In genomic region chr16:17232794-17233701, GRCm38 (mm10) we compare ENCODE assay signal across 8 mouse cellular contexts. TPM values are rescaled to one million over a fixed set of nuclear protein-coding genes. Genes with fewer than 3 reads are reported as not detected.
A peak's percentile ranks its signal among the peaks of the same experiment; 100 is the strongest.
DNase-seq lines count a peak whose midpoint lies in the region; ATAC-seq and TF ChIP-seq lines count a peak whose summit lies in the region.

Hic2 (plus strand) TSS chr16:17233572.

- no peak for TF ChIP-seq EP300 in heart, postnatal 0 days (IDR thresholded peaks at IDR 0.05; ENCODE audit: low read depth)
- TF ChIP-seq EP300 in liver, embryonic 14.5 days (IDR thresholded peaks at IDR 0.05; ENCODE audit: low read depth) = 0 out of 2 replicates have a peak, but pooled peaks have one; percentile 15

- peaks cover 2% of the 10 kb centered on the region; the same call in 1 of the 2 replicates for H3K27me3 ChIP-seq in E14TG2a.4 (ENCODE audit: insufficient read depth, low read length)
- H3K27me3 ChIP-seq in forebrain, embryonic 12.5 days = no peaks in the 10 kb centered on the region
- no peaks in the 10 kb centered on the region for H3K27me3 ChIP-seq in heart, postnatal 0 days (ENCODE audit: control insufficient read depth, insufficient read depth, low read length)
- H3K27me3 ChIP-seq in liver, embryonic 14.5 days (ENCODE audit: control insufficient read depth, insufficient read depth, low read length) = no peaks in the 10 kb centered on the region
- H3K27me3 ChIP-seq in stomach, embryonic 15.5 days (replicated peaks) = no peaks in the 10 kb centered on the region

- H3K27ac ChIP-seq in forebrain, embryonic 12.5 days = peak within 1 kb of the TSS; percentile 95
- peak within 1 kb of the TSS; percentile 98 for H3K27ac ChIP-seq in heart, postnatal 0 days (ENCODE audit: low read depth)
- peak within 1 kb of the TSS; percentile 46 for H3K27ac ChIP-seq in liver, embryonic 14.5 days
- H3K27ac ChIP-seq in stomach, embryonic 15.5 days = peak within 1 kb of the TSS; percentile 91

- peak; percentile 97 for ATAC-seq in forebrain, embryonic 12.5 days (ENCODE audit: low FRiP score)
- peak; percentile 97 for ATAC-seq in heart, postnatal 0 days (ENCODE audit: insufficient read depth, low read depth)
- ATAC-seq in liver, embryonic 14.5 days (ENCODE audit: insufficient read depth) = peak; percentile 89
- peak; percentile 94 for ATAC-seq in stomach, embryonic 15.5 days (ENCODE audit: insufficient read depth, low FRiP score, low read depth)

- H3K4me1 ChIP-seq in E14TG2a.4 (replicated peaks; ENCODE audit: low read depth, low read length) = peaks cover 45% of the 10 kb centered on the region
- peaks cover 32% of the 10 kb centered on the region for H3K4me1 ChIP-seq in forebrain, embryonic 12.5 days
- peaks cover 35% of the 10 kb centered on the region for H3K4me1 ChIP-seq in heart, postnatal 0 days (ENCODE audit: control insufficient read depth, insufficient read depth)
- H3K4me1 ChIP-seq in liver, embryonic 14.5 days (replicated peaks; ENCODE audit: control insufficient read depth in 2 of 2, insufficient read depth in 2 of 2, low read length in 1 of 2) = peaks cover 20 to 30% of the 10 kb centered on the region in 2 experiments
- H3K4me1 ChIP-seq in stomach, embryonic 15.5 days = peaks cover 25% of the 10 kb centered on the region

- peaks cover 20% of the 10 kb centered on the region for H3K36me3 ChIP-seq in E14TG2a.4 (ENCODE audit: insufficient read depth, low read length)
- no peaks in the 10 kb centered on the region for H3K36me3 ChIP-seq in forebrain, embryonic 12.5 days (replicated peaks)
- no peaks in the 10 kb centered on the region for H3K36me3 ChIP-seq in heart, postnatal 0 days (replicated peaks; ENCODE audit: control insufficient read depth, insufficient read depth, low read length)
- H3K36me3 ChIP-seq in liver, embryonic 14.5 days (replicated peaks; ENCODE audit: control insufficient read depth, insufficient read depth, low read depth) = no peaks in the 10 kb centered on the region
- H3K36me3 ChIP-seq in stomach, embryonic 15.5 days = no peaks in the 10 kb centered on the region

- WGBS in forebrain, embryonic 12.5 days = under 1% methylated on average over 58 of the region's 59 CpGs
- 3% methylated on average over 55 of the region's 59 CpGs for whole genome bisulfite sequencing in heart, postnatal 0 days
- WGBS in liver, embryonic 14.5 days (ENCODE audit: insufficient replicate concordance) = 4% methylated on average over 57 of the region's 59 CpGs
- WGBS in stomach, embryonic 15.5 days = 2% methylated on average over 54 of the region's 59 CpGs

- TF ChIP-seq CTCF in E14TG2a.4 (conservative IDR thresholded peaks at IDR 0.05; ENCODE audit: low read length) = no peak
- no peak for TF ChIP-seq CTCF in heart, postnatal 0 days (IDR thresholded peaks at IDR 0.05; ENCODE audit: low read depth)
- no peak for TF ChIP-seq CTCF in liver, embryonic 14.5 days (IDR thresholded peaks at IDR 0.05; ENCODE audit: low read depth)

- no peaks in the 10 kb centered on the region for H3K9me3 ChIP-seq in E14TG2a.4 (ENCODE audit: low read length)
- H3K9me3 ChIP-seq in forebrain, embryonic 12.5 days = no peaks in the 10 kb centered on the region
- 0 out of 2 replicates have a peak, but pooled peaks cover 5% of the 10 kb centered on the region for H3K9me3 ChIP-seq in heart, postnatal 0 days (replicated peaks; ENCODE audit: control insufficient read depth, low read length)
- no peaks in the 10 kb centered on the region for H3K9me3 ChIP-seq in liver, embryonic 14.5 days (ENCODE audit: control insufficient read depth, low read length)
- no peaks in the 10 kb centered on the region for H3K9me3 ChIP-seq in stomach, embryonic 15.5 days

- H3K9ac ChIP-seq in forebrain, embryonic 12.5 days = peak within 1 kb of the TSS; percentile 91
- peak within 1 kb of the TSS; percentile 97 for H3K9ac ChIP-seq in heart, postnatal 0 days (replicated peaks; ENCODE audit: low read depth, low read length)
- peak within 1 kb of the TSS; percentile 87 for H3K9ac ChIP-seq in liver, embryonic 14.5 days (replicated peaks)
- peak within 1 kb of the TSS; percentile 83 for H3K9ac ChIP-seq in stomach, embryonic 15.5 days

- peak; percentile 83 for DNase-seq in c-Kit-positive CD71-positive TER-119-positive erythroid progenitor cells, embryonic 14.5 days (ENCODE audit: low spot score)
- DNase-seq in heart, postnatal 0 days (ENCODE audit: low spot score) = peak; percentile 96
- peak; percentile 97 to 98 for DNase-seq in kidney, postnatal 36 days
- peak; percentile 74 to 78 (median 77) for DNase-seq in liver, embryonic 14.5 days (ENCODE audit: low read depth in 3 of 3, low spot score in 3 of 3)
- peak; percentile 97 for DNase-seq in neural tube, embryonic 10.5 days (ENCODE audit: extremely low spot score, low spot score)

- H3K4me3 ChIP-seq in E14TG2a.4 (replicated peaks; ENCODE audit: low read length) = peak within 1 kb of the TSS; percentile 97
- H3K4me3 ChIP-seq in forebrain, embryonic 12.5 days (replicated peaks) = peak within 1 kb of the TSS; percentile 94
- H3K4me3 ChIP-seq in heart, postnatal 0 days (ENCODE audit: low read depth, low read length) = peak within 1 kb of the TSS; percentile 94
- peak within 1 kb of the TSS; percentile 69 to 86 for H3K4me3 ChIP-seq in liver, embryonic 14.5 days (ENCODE audit: insufficient read depth in 1 of 2, low read depth in 2 of 2, low read length in 2 of 2)
- peak within 1 kb of the TSS; percentile 95 for H3K4me3 ChIP-seq in stomach, embryonic 15.5 days (replicated peaks)

- peak within 1 kb of the TSS; percentile 89 for H3K4me2 ChIP-seq in forebrain, embryonic 12.5 days
- H3K4me2 ChIP-seq in heart, postnatal 0 days (ENCODE audit: low read depth, low read length) = peak within 1 kb of the TSS; percentile 87
- peak within 1 kb of the TSS; percentile 88 for H3K4me2 ChIP-seq in liver, embryonic 14.5 days (ENCODE audit: low read depth)
- peak within 1 kb of the TSS; percentile 83 for H3K4me2 ChIP-seq in stomach, embryonic 15.5 days

RNA-seq across cellular contexts. Expression of gene Hic2, which starts in this region (rescaled TPM):
- 12.7 and 13.4 TPM in 2 replicates for polyA plus RNA-seq in forebrain, embryonic 12.5 days (2016; fragmentation: Nextera tagmentation; extraction: Ambion mirVana)
- 8.0 and 14.7 TPM in 2 replicates for total RNA-seq in heart, postnatal 0 days (2014; rRNA removed; ENCODE audit: low replicate concordance)
- 2.9 and 3.0 TPM in 2 replicates for polyA plus RNA-seq in heart, postnatal 0 days (2015; fragmentation: Nextera tagmentation; extraction: Ambion mirVana)
- polyA plus RNA-seq in liver, embryonic 14.5 days (2012; rRNA removed) = 2.0 and 2.2 TPM in 2 replicates
- 2.0 TPM in 2 replicates for polyA plus RNA-seq in liver, embryonic 14.5 days (2014; fragmentation: Nextera tagmentation; extraction: Ambion mirVana)
- polyA plus RNA-seq in stomach, embryonic 15.5 days (2015; fragmentation: Nextera tagmentation; extraction: Ambion mirVana) = 4.5 and 6.1 TPM in 2 replicates

Comparison
In these comparisons a context has a peak if more than half of its experiments do, and no peak if none do; other contexts are left out.
1. Peak in every context shown above with its lines: DNase-seq, ATAC-seq, H3K4me3 ChIP-seq and H3K27ac ChIP-seq.
2. H3K27ac ChIP-seq: peak in every context shown above with its lines; median percentile 98 in heart, postnatal 0 days; 95 in forebrain, embryonic 12.5 days; 91 in stomach, embryonic 15.5 days; 46 in liver, embryonic 14.5 days.